ENCODE assay signal across 26 mouse cellular contexts in genomic region chr14:47027431-47028118, GRCm38 (mm10).
DNase-seq lines count a peak whose midpoint lies in the region; ATAC-seq lines count a peak whose summit lies in the region.
"Had no signal": no experiment of that assay in that cellular context is flagged by ENCODE, and none has a peak within 500 bp of the region (broad histone marks: within the 10 kb centered on the region; RNA-seq: fewer than 3 reads in every experiment).

No protein-coding gene starts in this region.

- H3K27me3 ChIP-seq in heart, embryonic 12.5 days (replicated peaks), result no peaks in the 10 kb centered on the region
- H3K27me3 ChIP-seq in neural tube, embryonic 15.5 days (replicated peaks), result no peaks in the 10 kb centered on the region
- H3K27me3 ChIP-seq: forebrain, embryonic 15.5 days; heart, embryonic 13.5 days; limb, embryonic 12.5 days; lung, embryonic 15.5 days; megakaryocyte, embryonic 14.5 days; midbrain, embryonic 13.5 days; stomach, embryonic 15.5 days had no signal

- H3K4me2 ChIP-seq in heart, embryonic 12.5 days, result no peak overlapping the region
- H3K4me2 ChIP-seq in neural tube, embryonic 15.5 days, result no peak overlapping the region
- H3K4me2 ChIP-seq: forebrain, embryonic 15.5 days; heart, embryonic 13.5 days; limb, embryonic 12.5 days; lung, embryonic 15.5 days; midbrain, embryonic 13.5 days; stomach, embryonic 15.5 days had no signal

- 0 out of 2 replicates have a peak overlapping the region, but pooled peaks have one; percentile 30 for H3K27ac ChIP-seq in heart, embryonic 12.5 days (ENCODE audit: poor library complexity, severe bottlenecking)
- H3K27ac ChIP-seq in neural tube, embryonic 15.5 days (replicated peaks), result 0 out of 2 replicates have a peak overlapping the region, but pooled peaks have one; percentile 18
- H3K27ac ChIP-seq: forebrain, embryonic 15.5 days; heart, embryonic 13.5 days; hindbrain, postnatal 0 days; limb, embryonic 12.5 days; liver, embryonic 14.5 days; lung, embryonic 15.5 days; midbrain, embryonic 13.5 days; stomach, embryonic 15.5 days had no signal

- no peak for ATAC-seq in heart, embryonic 12.5 days (ENCODE audit: insufficient number of reproducible peaks, low FRiP score)
- no peak for ATAC-seq in neural tube, embryonic 15.5 days (ENCODE audit: low FRiP score)
- ATAC-seq in monocyte, adult 5-6 weeks (replicated peaks; ENCODE audit: insufficient number of reproducible peaks, low FRiP score, low TSS enrichment, poor library complexity, severe bottlenecking), result no peak
- ATAC-seq: forebrain, embryonic 15.5 days; hindbrain, postnatal 0 days; intestine, embryonic 16.5 days; midbrain, embryonic 13.5 days had no signal

- no peaks in the 10 kb centered on the region for H3K9me3 ChIP-seq in heart, embryonic 12.5 days (replicated peaks)
- H3K9me3 ChIP-seq in neural tube, embryonic 15.5 days (replicated peaks), result no peaks in the 10 kb centered on the region
- H3K9me3 ChIP-seq: forebrain, embryonic 15.5 days; heart, embryonic 13.5 days; limb, embryonic 12.5 days; lung, embryonic 15.5 days; megakaryocyte, embryonic 14.5 days; midbrain, embryonic 13.5 days; stomach, embryonic 15.5 days had no signal

- no peak for DNase-seq in heart, postnatal 25 days (ENCODE audit: low spot score)
- DNase-seq in neural tube, embryonic 10.5 days (ENCODE audit: extremely low spot score, low spot score), result no peak
- DNase-seq in thymus, postnatal 0 days (ENCODE audit: low spot score), result peak; percentile 37
- DNase-seq in layer of hippocampus, adult 9-11 months, result no peak
- DNase-seq: adrenal gland, adult 8-10 months; cerebellum, adult 18-20 months; cerebellum, postnatal 25 days; gastrocnemius, postnatal 36 days; kidney, adult 9 months; kidney, postnatal 14 days; lung, postnatal 36 days; right cerebral cortex, adult 18-20 months; right cerebral cortex, postnatal 4 days had no signal

- H3K36me3 ChIP-seq in heart, embryonic 12.5 days, result no peaks in the 10 kb centered on the region
- no peaks in the 10 kb centered on the region for H3K36me3 ChIP-seq in neural tube, embryonic 15.5 days
- H3K36me3 ChIP-seq: forebrain, embryonic 15.5 days; limb, embryonic 12.5 days; lung, embryonic 15.5 days; midbrain, embryonic 13.5 days; stomach, embryonic 15.5 days had no signal

- H3K4me3 ChIP-seq in heart, embryonic 12.5 days, result no peak overlapping the region
- H3K4me3 ChIP-seq in neural tube, embryonic 15.5 days (replicated peaks), result no peak overlapping the region
- H3K4me3 ChIP-seq: forebrain, embryonic 15.5 days; heart, embryonic 13.5 days; limb, embryonic 12.5 days; lung, embryonic 15.5 days; megakaryocyte, embryonic 14.5 days; midbrain, embryonic 13.5 days; stomach, embryonic 15.5 days had no signal

- 65% methylated on average over 6 of the region's 6 CpGs for WGBS in heart, embryonic 12.5 days
- WGBS in neural tube, embryonic 15.5 days, result 73% methylated on average over 6 of the region's 6 CpGs

- H3K4me1 ChIP-seq in heart, embryonic 12.5 days (replicated peaks), result peaks cover 15% of the 10 kb centered on the region
- no peaks in the 10 kb centered on the region; the same call in 1 of the 2 replicates for H3K4me1 ChIP-seq in neural tube, embryonic 15.5 days
- H3K4me1 ChIP-seq: megakaryocyte, embryonic 14.5 days; stomach, embryonic 15.5 days had no signal

- intact Hi-C loops in heart, postnatal 25 days (cut with DNase I), result no loop called here

- no peak overlapping the region for H3K9ac ChIP-seq in heart, embryonic 12.5 days
- H3K9ac ChIP-seq in neural tube, embryonic 15.5 days (replicated peaks), result no peak overlapping the region
- H3K9ac ChIP-seq: forebrain, embryonic 15.5 days; heart, embryonic 13.5 days; limb, embryonic 12.5 days; liver, embryonic 14.5 days; lung, embryonic 15.5 days; midbrain, embryonic 13.5 days; stomach, embryonic 15.5 days had no signal
